Mouse (Mus musculus): ENCODE results near the gene Scaf11. TPM values are rescaled to one million over a fixed set of nuclear protein-coding genes. Genes with fewer than 3 reads are reported as not detected.
"Not testable (repeated sequence)": the region's sequence is repeated elsewhere in the genome, so short reads cannot be mapped to it uniquely, and the experiment has no call there.

The Scaf11 gene
- polyA plus RNA-seq, 1 experiment from 2014 or later = 47.4 TPM

- H3K27me3 ChIP-seq (ENCODE audit: control insufficient read depth, insufficient read depth, low read length) = no peaks in the 10 kb centered on the region
- ATAC-seq (ENCODE audit: low FRiP score, low TSS enrichment) = no peak
- TF ChIP-seq CTCF (IDR thresholded peaks at IDR 0.05; ENCODE audit: low read depth) = no peak
- TF ChIP-seq EP300 (optimal IDR thresholded peaks at IDR 0.05) = no peak
- H3K27ac ChIP-seq (replicated peaks) = no peak overlapping the region
- H3K4me3 ChIP-seq (ENCODE audit: low read depth, low read length) = no peak overlapping the region
- no peak overlapping the region for H3K4me2 ChIP-seq (replicated peaks; ENCODE audit: low read depth)
- DNase-seq (ENCODE audit: low spot score) = no peak
- no peak overlapping the region for H3K9ac ChIP-seq (ENCODE audit: low read length)
- 67% methylated on average over 5 of the region's 5 CpGs for WGBS
- H3K9me3 ChIP-seq (ENCODE audit: control insufficient read depth, low read length) = no peaks in the 10 kb centered on the region
- no peaks in the 10 kb centered on the region for H3K36me3 ChIP-seq (ENCODE audit: control insufficient read depth, insufficient read depth, low read length)
- H3K4me1 ChIP-seq (replicated peaks; ENCODE audit: control insufficient read depth, insufficient read depth) = no peaks in the 10 kb centered on the region
These were observed 3.8 kb downstream of the Scaf11 start for GRCm38 (mm10) chr15:96456651-96457337.

- Histone ChIP-seq H3K27me3 (ENCODE audit: control insufficient read depth, insufficient read depth, low read length) (no peaks in the 10 kb centered on the region), H3K9ac (ENCODE audit: low read length) (no peak overlapping the region), H3K9me3 (ENCODE audit: control insufficient read depth, low read length) (no peaks in the 10 kb centered on the region), H3K4me3 (ENCODE audit: low read depth, low read length) (no peak overlapping the region), H3K4me2 (replicated peaks; ENCODE audit: low read depth) (no peak overlapping the region), H3K36me3 (ENCODE audit: control insufficient read depth, insufficient read depth, low read length) (no peaks in the 10 kb centered on the region; the same call in 1 of the 2 replicates), H3K4me1 (replicated peaks; ENCODE audit: control insufficient read depth, insufficient read depth) (no peaks in the 10 kb centered on the region), H3K27ac (replicated peaks) (no peak overlapping the region)
- TF ChIP-seq CTCF (IDR thresholded peaks at IDR 0.05; ENCODE audit: low read depth) (no peak), EP300 (optimal IDR thresholded peaks at IDR 0.05) (no peak)
- ATAC-seq (ENCODE audit: low FRiP score, low TSS enrichment) = no peak
- no peak for DNase-seq (ENCODE audit: low spot score)
- WGBS = 37% methylated on average over 4 of the region's 4 CpGs
These were observed 4.9 kb downstream of the Scaf11 start for GRCm38 (mm10) chr15:96455595-96456214.

- Histone ChIP-seq H3K9ac (ENCODE audit: low read length) (no peak overlapping the region), H3K27ac (replicated peaks) (no peak overlapping the region), H3K27me3 (ENCODE audit: control insufficient read depth, insufficient read depth, low read length) (no peaks in the 10 kb centered on the region), H3K4me2 (replicated peaks; ENCODE audit: low read depth) (no peak overlapping the region), H3K4me1 (replicated peaks; ENCODE audit: control insufficient read depth, insufficient read depth) (no peaks in the 10 kb centered on the region), H3K4me3 (ENCODE audit: low read depth, low read length) (no peak overlapping the region), H3K9me3 (ENCODE audit: control insufficient read depth, low read length) (no peaks in the 10 kb centered on the region), H3K36me3 (ENCODE audit: control insufficient read depth, insufficient read depth, low read length) (no peaks in the 10 kb centered on the region; the same call in 1 of the 2 replicates)
- ATAC-seq (ENCODE audit: low FRiP score, low TSS enrichment) (no peak), DNase-seq (ENCODE audit: low spot score) (no peak)
- TF ChIP-seq CTCF (IDR thresholded peaks at IDR 0.05; ENCODE audit: low read depth) (no peak), EP300 (optimal IDR thresholded peaks at IDR 0.05) (no peak)
- 82% methylated on average over 1 of the region's 1 CpGs for WGBS
These were observed 7.3 kb downstream of the Scaf11 start for GRCm38 (mm10) chr15:96453346-96453745.

- Histone ChIP-seq H3K9ac (ENCODE audit: low read length) (no peak overlapping the region), H3K27me3 (ENCODE audit: control insufficient read depth, insufficient read depth, low read length) (no peaks in the 10 kb centered on the region), H3K4me2 (replicated peaks; ENCODE audit: low read depth) (no peak overlapping the region), H3K36me3 (ENCODE audit: control insufficient read depth, insufficient read depth, low read length) (no peaks in the 10 kb centered on the region; the same call in 1 of the 2 replicates), H3K4me1 (replicated peaks; ENCODE audit: control insufficient read depth, insufficient read depth) (no peaks in the 10 kb centered on the region), H3K27ac (replicated peaks) (no peak overlapping the region), H3K4me3 (ENCODE audit: low read depth, low read length) (no peak overlapping the region), H3K9me3 (ENCODE audit: control insufficient read depth, low read length) (no peaks in the 10 kb centered on the region)
- TF ChIP-seq CTCF (IDR thresholded peaks at IDR 0.05; ENCODE audit: low read depth) (no peak), EP300 (optimal IDR thresholded peaks at IDR 0.05) (no peak)
- DNase-seq (ENCODE audit: low spot score) = no peak
- WGBS = 90% methylated on average over 7 of the region's 7 CpGs
- ATAC-seq (ENCODE audit: low FRiP score, low TSS enrichment) = no peak
These were observed 11.9 kb downstream of the Scaf11 start for GRCm38 (mm10) chr15:96448656-96449299.

GRCm38 (mm10) chr15:96446785-96447184 lies 13.9 kb downstream of the Scaf11 start:
- ATAC-seq (ENCODE audit: low FRiP score, low TSS enrichment) = no peak
- Histone ChIP-seq H3K4me3 (ENCODE audit: low read depth, low read length) (no peak overlapping the region), H3K27me3 (ENCODE audit: control insufficient read depth, insufficient read depth, low read length) (no peaks in the 10 kb centered on the region), H3K4me1 (replicated peaks; ENCODE audit: control insufficient read depth, insufficient read depth) (no peaks in the 10 kb centered on the region), H3K4me2 (replicated peaks; ENCODE audit: low read depth) (no peak overlapping the region), H3K36me3 (ENCODE audit: control insufficient read depth, insufficient read depth, low read length) (no peaks in the 10 kb centered on the region; the same call in 1 of the 2 replicates), H3K27ac (replicated peaks) (no peak overlapping the region), H3K9me3 (ENCODE audit: control insufficient read depth, low read length) (no peaks in the 10 kb centered on the region), H3K9ac (ENCODE audit: low read length) (no peak overlapping the region)
- no peak for DNase-seq (ENCODE audit: low spot score)
- TF ChIP-seq EP300 (optimal IDR thresholded peaks at IDR 0.05) (no peak), CTCF (IDR thresholded peaks at IDR 0.05; ENCODE audit: low read depth) (no peak)
- 75% methylated on average over 10 of the region's 10 CpGs for WGBS

GRCm38 (mm10) chr15:96441480-96441879 lies 19.2 kb downstream of the Scaf11 start:
- H3K27me3 ChIP-seq (ENCODE audit: control insufficient read depth, insufficient read depth, low read length); H3K4me3 ChIP-seq (ENCODE audit: low read depth, low read length); H3K9me3 ChIP-seq (ENCODE audit: control insufficient read depth, low read length); H3K27ac ChIP-seq (replicated peaks); H3K36me3 ChIP-seq (ENCODE audit: control insufficient read depth, insufficient read depth, low read length); DNase-seq (ENCODE audit: low spot score); ATAC-seq (ENCODE audit: low FRiP score, low TSS enrichment); H3K9ac ChIP-seq (ENCODE audit: low read length); H3K4me2 ChIP-seq (replicated peaks; ENCODE audit: low read depth); H3K4me1 ChIP-seq (replicated peaks; ENCODE audit: control insufficient read depth, insufficient read depth): not testable (repeated sequence)
- 74% methylated on average over 5 of the region's 6 CpGs for WGBS
